Mouse (Mus musculus) natural killer cell, adult 2 months (primary cell): Measurements from ENCODE around the gene Spem1.

Experiments used
- DNase-seq, 2 experiments: peaks; one replicate each; pipeline ENCODE4 v3.0.0; 2022; ENCODE audit warnings: low spot score in 2 of 2

Gene Spem1

DNA sequence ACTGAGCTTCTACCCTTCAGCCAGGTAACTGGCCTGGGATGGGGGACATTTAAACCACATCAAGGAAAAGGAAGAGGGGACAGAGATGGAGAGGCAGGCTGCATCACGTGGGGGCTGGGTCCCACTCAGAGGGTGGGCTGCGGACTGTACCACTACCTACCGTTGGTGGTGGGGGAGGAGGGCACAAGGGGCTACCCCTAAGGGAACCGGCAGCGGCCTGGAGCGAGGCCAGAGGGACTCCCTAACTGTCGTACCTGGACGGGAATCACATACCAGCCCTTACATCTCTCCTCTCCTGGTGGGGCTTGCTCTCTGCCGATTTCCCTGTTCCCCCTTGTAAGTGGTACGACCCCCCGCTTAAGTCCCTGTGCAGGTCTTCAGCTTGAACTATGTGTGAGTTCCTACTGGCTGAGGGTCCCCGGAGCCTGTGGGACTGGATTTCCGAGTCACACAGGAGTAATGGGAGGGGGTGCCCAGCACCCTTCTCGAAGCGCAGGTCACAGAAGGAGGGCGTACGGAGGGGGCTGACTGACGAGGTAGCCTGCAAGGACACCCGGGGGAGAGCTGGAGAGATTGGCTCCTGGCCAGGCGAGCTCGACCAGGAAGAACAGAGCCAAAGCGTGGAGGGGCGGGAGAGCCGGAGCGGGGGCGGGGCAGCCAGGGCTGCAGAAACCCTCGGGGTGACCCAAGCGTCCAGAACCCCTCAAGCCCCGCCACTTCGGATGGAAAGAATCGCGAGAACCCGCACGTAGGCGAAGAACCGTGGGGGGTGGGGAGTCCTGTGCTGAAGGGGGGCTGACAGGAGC lies 21.4 kb downstream of the Spem1 start:
- no peak for DNase-seq

DNA sequence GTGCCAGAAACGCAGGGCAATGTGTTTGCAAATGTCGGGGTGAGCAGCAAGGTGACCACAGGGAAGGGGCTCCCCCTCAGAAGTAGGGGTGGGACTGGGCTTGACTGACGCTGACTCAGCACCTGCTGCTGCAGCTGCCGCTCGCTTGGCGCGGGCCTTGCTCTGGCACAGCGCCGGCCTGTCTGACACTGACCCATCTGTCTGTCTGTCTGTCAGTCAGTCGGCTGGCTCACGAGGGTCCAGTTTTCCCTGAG lies 21.9 kb downstream of the Spem1 start:
- DNase-seq: peak; percentile 38 to 41

DNA sequence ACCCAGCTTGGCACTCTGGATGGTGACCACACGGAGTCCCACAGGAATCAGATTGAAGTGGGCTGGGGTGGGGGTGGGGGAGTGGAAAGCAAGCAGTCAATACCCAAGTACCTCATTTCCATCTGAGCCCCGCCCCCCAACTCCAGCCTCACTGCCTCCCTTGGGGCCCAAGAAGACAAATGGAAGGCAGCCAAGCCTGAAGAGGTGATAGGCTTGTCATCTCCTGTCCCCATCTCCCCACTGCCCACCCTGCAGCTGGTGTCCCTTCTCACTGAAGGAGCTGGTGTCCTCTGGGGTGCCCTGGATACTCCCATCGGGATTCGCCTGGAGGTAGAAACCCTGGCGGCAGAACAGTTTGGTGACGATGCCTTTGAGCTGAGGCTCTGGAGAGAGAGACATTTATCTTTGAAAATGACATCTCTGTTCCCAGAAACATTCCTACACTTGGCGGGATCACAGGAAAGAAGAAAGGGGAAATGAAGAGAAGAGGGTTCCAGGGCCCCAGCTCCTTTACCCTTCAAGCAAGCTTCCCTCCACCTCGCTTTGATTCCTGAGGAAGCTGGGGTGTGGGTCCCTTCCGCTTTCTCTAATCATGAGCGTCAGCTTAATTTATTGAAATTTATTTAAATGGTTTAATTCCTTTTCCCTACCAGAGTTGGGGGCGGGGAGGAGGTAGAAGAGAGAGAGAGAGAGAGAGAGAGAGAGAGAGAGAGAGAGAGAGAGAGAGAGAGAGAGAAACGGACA lies 22.4 kb downstream of the Spem1 start:
- DNase-seq: peak in 1 of 2 experiments; percentile 59

DNA sequence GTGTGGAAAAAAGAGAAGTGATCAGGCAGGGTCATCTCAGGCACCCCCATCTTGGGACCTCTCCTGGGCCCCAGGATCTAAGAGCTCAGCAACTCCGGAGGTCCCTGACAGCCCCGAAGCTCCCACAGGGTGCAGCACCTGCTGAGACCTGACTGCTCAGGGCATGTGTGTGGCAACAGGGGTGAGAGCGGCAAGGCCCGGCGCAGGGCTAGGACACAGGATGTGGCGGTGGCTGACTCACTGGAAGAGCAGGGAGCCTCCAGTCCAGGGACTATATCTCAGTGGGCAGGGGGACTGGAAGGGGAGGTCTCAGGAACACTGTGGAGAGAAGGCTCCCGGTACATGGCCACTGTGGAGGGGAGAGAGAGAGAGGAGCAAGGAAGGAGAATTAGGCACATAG lies 24.1 kb downstream of the Spem1 start:
- DNase-seq: no peak

DNA sequence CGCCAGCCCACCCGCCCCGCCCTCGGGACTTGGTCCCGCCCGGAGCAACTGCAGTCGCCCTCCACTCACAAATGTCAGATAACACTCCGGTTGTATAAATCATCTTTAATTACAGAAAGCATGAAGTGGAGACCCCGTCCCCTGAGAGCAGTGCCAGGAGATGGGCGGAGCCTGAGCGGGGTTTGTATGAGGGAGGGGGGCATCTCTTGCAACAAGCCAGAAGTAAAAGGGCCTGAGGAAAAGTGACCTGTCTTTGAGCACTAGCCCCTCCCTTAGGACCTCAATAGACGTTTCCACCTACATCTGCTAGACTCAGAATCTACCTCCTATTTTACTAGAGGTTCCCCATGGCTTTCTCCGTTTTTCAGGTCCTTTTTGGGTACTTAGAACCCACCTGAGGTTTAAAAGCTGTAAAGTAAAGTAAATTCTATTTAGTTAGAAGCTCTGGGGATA lies 26.0 kb downstream of the Spem1 start:
- no peak for DNase-seq

DNA sequence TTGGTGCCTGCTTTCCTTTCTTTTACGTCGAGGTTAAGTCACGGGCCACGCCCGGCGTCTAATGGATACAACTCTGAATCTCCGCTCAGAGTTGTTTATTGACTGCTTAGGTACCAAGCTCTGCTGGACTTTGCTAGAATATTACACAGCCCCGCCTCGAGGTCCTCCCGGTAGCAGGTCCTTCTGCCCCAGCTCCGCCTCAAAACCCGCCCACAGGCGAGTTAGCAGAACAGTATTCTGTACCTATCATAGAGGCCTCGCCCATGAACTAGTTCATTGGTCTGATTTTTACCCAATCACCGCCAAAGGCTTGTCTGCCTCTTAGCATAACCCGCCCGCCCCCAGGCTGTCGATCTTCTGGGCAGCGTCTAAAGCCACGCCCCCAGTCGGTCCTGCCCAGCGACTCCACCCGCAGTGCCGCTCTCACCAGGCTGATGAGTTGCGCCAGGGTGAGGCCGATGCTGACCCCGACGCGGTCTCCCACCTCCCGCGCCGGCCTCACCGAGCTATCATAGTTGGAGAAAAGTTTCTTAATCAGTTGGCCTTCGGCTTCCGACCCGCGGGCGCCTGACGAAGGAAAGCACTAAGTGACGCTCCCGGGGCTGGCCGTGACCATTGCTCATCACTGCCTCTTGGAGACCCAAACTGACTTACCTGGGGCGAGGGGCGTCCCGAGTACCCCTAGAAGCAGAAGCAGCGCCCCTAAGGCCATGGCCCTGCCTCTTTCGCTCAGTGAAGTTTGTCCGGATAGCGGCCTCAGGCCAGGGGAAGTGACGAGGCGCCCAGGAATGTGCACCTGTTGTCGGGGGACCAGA lies 26.6 kb downstream of the Spem1 start, which contains the start of gene Chrnb1:
Gene Chrnb1 (minus strand): TSS at position 776 of the 815 bp plus-strand sequence.
- DNase-seq: peak; percentile 93 to 94

DNA sequence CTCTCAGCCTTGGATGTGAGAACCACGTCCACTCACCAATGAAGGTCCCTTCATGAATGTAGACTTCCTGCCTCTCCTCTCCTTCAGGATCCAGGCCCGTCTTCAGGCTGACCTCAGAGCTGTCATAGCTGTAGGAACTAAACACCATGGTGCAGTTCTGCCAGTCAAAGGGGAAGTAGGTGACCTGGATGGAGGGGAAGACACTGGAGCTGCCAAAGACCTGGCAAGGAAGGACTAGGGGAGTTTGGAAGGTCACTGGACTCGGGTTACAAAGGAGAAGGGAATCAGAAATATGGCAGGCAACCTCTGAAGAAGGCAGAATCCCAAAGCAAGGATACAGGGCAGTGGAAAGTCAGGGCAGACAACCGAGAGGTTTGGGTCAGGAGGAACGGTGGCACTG lies 28.6 kb downstream of the Spem1 start:
- DNase-seq: no peak

DNA sequence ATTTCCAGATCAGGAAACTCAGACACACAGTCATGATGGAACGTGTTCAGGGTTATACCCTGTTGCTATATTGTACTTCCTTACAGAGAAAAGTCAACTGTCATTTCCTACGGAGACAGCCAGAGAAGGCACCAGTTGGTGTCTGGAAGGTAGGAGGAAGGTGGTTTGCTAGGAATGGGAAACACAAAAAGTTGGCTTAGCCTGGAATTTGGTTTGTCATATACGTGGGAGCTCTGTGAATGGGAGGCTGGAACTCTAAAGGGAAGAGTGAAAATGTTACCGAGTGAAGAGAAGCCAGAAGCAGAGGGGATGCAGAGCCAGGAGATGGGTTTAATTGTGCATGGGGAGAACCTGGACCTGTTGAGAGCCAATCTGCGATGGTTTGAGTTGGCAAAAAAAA lies 30.6 kb downstream of the Spem1 start:
- DNase-seq: no peak

DNA sequence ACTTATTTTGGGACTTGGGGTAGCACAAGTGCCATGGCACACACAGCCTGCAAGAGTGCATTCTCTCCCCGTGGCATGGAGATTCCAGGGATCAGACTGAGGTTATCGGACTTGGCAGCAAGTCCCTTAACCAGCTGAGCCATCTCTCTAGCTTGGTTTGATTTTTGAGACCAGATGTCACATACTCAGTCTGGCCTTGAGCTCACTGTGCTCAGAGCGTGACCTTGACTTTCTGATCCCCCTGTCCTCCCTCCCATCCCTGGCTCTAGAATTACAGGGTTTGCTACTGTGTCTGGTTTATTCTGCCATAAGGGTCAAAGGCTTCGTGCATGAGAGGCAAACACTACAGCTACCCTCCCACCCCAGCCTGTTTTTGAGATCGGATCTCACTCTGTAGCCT lies 32.5 kb downstream of the Spem1 start:
- DNase-seq: no peak

DNA sequence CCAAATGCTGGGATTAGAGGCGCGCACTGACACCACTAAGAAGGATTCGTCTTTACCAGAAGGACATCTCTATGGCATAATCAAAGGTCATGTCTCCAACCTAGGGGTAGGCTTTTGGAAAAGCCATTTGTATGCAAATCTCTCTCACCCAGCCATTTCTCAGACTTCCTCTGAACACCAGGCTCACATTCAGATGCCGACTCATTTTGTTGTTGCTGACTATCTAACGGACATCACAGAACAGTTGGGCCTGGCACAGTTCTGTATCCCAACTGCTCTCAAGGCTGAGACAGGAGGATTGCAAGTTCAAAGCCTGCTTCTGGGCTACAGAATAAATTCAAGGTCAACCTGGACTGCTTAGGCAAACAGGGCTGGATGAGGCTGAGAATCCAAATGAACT lies 34.7 kb downstream of the Spem1 start:
- DNase-seq: no peak

DNA sequence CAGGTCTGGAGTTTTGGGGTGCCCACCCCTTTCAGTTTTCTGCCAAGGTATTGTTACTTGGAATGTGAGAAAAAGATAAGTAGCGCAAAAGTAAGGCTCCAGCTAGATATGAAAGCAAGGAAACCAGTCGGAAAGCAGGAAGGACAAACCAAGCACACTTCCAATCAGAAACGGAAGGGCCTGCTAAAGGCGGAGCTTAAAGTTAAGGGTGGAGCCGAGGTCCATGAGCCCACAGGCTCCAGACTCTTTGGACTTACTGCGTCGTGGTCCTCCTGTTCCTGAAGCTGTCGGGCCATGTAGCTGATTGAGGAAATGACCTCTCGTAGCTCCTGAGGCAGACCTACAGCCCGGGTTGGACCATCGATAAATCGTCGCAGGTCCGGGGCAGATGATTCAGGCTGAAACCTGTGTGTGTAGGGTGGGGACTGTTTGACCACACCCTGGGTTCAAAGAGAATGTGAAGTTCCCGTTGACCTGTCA lies 37.1 kb downstream of the Spem1 start:
- DNase-seq: no peak

DNA sequence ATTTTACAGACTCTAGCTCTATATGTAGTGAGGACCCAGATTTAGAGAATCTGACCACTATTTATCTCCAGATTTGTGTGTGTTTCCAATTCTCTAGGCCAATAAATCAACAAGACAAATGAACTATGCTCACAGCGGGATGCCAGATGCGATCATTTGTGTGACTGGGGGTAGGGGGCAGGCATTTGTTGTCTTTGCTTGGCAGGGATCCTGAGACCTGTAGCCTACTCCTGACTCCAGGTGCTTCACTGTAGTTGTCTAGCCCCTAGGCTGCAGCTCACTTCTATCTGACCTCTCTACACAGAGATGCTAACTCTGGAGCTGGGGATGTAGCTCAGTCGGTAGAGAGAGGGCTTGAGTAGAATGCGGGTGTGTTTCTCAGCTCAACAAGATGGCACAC lies 40.2 kb downstream of the Spem1 start:
- DNase-seq: no peak

DNA sequence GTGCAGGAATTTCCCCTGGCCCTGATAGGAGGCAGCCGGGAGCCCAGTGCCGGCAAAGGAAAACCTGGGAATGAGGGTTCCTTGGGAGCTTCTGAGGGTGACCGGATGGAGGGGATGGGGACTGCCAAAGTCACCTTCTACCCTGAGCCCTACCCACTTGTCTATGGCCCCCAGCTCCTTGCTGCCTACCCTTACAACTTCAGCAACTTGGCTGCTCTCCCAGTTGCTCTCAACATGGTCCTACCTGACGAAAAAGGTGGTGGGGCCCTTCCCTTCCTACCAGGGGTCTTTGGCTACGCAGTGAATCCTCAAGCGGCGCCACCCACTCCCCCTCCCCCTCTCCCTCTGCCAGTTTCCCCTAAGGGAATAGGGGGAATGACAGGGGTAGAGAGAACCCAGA lies 43.0 kb downstream of the Spem1 start:
- no peak for DNase-seq

DNA sequence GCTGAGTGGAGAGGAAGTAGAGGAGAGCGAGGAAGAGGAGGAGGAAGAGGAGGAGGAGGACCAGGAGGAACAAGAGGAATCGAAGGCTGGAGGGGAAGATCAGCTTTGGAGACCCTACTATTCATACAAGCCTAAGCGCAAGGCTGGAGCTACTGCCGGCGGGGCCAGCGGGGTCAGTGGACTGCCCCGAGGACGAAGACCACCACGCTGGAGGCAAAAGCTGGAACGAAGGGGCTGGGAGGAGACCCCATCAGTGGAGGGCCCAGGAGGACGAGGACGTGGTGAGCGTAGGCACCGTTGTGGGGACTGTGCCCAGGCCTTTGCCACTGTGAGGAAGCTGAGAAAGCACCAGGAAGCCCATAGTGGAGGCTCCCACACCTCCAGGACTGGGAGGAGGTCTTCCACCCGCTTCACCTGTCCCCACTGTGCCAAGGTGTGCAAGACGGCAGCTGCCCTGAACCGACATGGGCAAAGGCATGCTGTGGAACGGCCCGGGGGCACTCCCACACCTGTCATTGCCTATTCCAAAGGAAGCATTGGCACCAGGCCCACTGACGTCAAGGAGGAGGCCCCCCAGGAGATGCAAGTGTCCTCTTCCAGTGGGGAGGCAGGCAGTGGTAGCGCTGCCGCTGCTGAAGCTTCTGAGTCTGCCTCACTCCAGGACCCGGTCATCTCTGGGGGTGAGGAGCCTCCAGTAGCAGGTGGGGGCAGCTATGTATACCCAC lies 43.6 kb downstream of the Spem1 start:
- DNase-seq: no peak

DNA sequence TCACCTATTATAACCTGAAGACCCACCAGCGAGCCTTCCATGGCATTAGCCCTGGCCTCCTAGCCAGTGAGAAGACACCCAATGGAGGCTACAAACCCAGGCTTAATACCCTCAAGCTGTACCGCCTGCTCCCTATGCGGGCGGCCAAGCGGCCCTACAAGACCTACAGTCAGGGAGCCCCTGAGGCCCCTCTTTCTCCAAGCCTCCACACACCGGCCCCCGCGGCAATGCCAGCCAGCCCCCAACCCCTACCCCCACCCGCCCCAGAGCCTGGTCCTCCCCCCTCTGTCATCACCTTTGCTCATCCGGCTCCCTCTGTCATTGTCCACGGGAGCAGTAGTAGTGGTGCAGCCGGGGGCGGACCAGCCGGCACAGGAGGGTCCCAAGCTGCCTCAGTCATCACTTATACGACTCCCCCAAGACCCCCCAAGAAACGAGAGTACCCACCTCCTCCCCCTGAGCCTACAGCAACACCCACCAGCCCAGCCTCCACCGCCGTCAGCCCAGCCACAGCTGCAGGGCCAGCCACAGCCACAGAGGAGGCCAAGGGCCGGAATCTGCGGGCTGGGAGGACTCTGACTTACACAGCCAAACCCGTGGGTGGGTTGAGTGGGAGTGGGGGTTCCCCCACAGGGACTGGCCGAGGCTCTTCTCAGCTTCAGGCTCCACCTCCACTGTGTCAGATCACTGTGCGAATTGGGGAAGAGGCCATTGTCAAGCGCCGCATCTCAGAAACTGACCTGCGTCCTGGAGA lies 44.3 kb downstream of the Spem1 start:
- DNase-seq: peak in 1 of 2 experiments; percentile 43

DNA sequence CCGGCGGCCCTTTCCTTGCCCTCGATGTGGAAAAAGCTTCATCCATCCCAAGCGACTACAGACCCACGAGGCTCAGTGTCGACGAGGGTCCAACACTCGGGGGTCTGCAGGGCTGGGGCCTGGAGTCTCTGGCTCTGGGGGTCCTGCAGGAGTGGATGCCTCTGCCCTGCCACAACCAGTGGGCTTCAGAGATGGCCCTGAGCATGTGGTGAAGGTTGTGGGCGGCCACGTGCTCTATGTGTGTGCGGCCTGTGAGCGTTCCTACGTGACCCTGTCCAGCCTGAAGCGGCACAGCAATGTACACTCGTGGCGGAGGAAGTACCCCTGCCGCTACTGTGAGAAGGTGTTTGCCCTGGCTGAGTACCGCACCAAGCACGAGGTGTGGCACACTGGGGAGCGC lies 45.5 kb downstream of the Spem1 start:
- no peak for DNase-seq

DNA sequence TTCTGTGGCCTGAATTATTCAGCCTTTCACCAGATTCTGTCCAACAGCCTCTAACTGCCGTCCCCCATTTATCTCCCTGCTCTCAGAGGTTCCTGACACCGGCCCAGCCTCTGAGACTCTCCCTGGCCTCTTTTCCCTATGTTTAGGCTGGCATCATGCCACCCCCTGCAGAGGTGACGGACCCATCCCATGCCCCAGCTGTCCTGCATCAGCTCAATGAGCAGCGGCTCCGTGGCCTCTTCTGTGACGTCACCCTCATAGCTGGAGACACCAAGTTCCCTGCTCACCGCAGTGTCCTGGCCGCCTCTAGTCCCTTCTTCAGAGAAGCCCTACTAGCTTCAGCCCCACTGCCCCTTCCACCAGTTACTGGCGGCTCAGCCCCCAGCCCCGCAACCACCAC lies 46.3 kb downstream of the Spem1 start:
- DNase-seq: no peak

DNA sequence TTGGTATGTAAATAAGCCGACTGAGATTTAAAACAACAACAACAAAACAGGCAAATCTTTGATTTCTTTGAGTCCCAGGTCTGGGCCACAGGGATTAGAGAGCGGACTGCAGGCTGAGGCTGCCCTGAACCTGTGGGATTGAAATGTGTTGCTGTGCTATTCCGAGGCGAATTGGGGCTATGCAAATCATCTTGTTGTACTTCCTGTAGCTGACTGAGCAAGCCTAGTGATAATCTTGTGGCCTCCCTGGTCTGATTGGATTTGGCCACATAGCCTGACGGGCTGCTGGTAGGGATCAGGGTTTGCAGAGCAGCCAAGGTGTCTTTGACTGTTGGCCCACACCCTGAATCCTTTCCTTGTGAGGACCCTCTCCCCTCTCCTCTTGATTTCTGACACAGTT lies 47.0 kb downstream of the Spem1 start:
- DNase-seq: no peak
